Mouse (Mus musculus) intestine, embryonic 16.5 days (tissue): ENCODE measurements around the gene Nfic. TPM values are rescaled to one million over a fixed set of nuclear protein-coding genes. Genes with fewer than 3 reads are reported as not detected.
A peak's percentile ranks its signal among the peaks of the same experiment; 100 is the strongest.

Experiments used
- ATAC-seq: fragments of 200-750 bp; cut with Nextera tagmentation; 2 replicates; pipeline ENCODE4 v1.8.0; 2017; ENCODE audit warnings: moderate TSS enrichment, moderate library complexity
- H3K27ac ChIP-seq: fragments of 300-500 bp; sonication (generic); 2 replicates; pipeline ENCODE4 v1.5.1; 2014; ENCODE audit warnings: mild to moderate bottlenecking, low read length
- H3K27me3 ChIP-seq: fragments of 300-500 bp; sonication (generic); replicated peaks from 2 replicates; pipeline ENCODE4 v1.6.1; 2014; ENCODE audit warnings: low read length, control low read depth, mixed read lengths; ENCODE audit not compliant: control insufficient read depth, insufficient read depth
- H3K36me3 ChIP-seq: fragments of 300-500 bp; sonication (generic); 2 replicates; pipeline ENCODE4 v1.6.1; 2014; ENCODE audit warnings: low read length, control low read depth; ENCODE audit not compliant: control insufficient read depth, insufficient read depth
- H3K4me1 ChIP-seq: fragments of 300-500 bp; sonication (generic); 2 replicates; pipeline ENCODE4 v1.6.1; 2014; ENCODE audit warnings: low read length, control low read depth, mixed read lengths; ENCODE audit not compliant: control insufficient read depth, insufficient read depth
- H3K4me2 ChIP-seq: fragments of 300-500 bp; sonication (generic); 2 replicates; pipeline ENCODE4 v1.6.1; 2014; ENCODE audit warnings: low read depth, low read length, control low read depth
- H3K4me3 ChIP-seq: fragments of 300-500 bp; sonication (generic); 2 replicates; pipeline ENCODE4 v1.5.1; 2014; ENCODE audit warnings: mild to moderate bottlenecking, low read length
- H3K9ac ChIP-seq: fragments of 300-500 bp; sonication (generic); 2 replicates; pipeline ENCODE4 v1.6.1; 2014; ENCODE audit warnings: low read depth, low read length
- H3K9me3 ChIP-seq: fragments of 300-500 bp; sonication (generic); 2 replicates; pipeline ENCODE4 v1.6.1; 2016; ENCODE audit warnings: low read length, control low read depth; ENCODE audit not compliant: control insufficient read depth
- WGBS: fragments of 180-500 bp; shearing (Covaris S2); extraction: QIAGEN DNeasy Blood & Tissue Kit; methylation state at CpG from one replicate; pipeline ENCODE4 v1.1.7; 2014; 5-methylcytosine and 5-hydroxymethylcytosine counted together
- polyA plus RNA-seq: library from polyadenylated mRNA; unstranded; fragments of >200 nt; fragmentation: Nextera tagmentation; extraction: Ambion mirVana; gene quantifications from 2 replicates; pipeline ENCODE4 v1.2.1, GENCODE M21; 2015

Nfic gene
- polyA plus RNA-seq, 1 experiment from 2014 or later: 49.8 TPM

DNA sequence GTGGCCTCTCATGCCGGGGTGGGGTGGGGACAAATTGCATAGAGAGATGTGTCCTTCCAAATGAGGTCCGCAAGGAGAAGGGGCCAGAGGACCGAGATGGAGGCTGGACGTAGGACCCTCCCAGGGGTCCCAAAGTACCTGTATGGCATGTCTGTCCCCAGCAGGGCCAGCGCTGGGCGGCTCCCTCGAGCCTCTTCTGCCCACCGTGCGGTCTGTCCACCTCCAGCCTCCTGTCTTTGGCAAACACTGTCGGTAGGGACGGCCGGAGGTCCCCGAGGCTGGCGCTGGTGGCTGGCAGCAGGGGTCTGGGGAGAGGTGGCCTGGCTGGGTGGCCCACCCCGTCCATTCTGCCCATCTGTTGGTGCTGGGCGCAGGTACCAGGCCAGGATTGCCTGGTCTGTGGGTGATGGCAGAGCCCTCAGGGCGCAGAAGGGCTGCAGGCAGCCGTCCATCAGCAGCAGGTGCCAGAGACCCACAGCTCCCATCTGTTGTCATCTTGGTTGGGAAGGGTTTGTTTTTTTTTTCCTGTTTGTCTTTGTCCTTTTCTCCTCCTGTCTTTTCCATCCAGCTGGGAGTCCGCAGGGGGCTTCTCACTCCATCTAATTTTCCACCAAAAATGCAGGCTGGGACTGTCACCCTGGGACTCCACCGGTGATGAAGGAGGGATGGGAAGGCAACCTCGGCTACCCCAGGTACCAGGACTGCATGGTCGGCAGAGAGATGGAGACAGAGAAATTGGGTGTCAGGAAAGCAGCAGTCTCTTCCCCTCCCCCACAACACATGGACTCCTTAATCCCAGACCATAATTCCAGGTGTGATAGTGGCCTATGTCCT lies 54.8 kb downstream of the Nfic start:
- Histone ChIP-seq H3K9ac (peak overlapping the region; percentile 56; the same call in 1 of the 2 replicates), H3K36me3 (peaks cover 14% of the 10 kb centered on the region), H3K4me2 (no peak overlapping the region), H3K9me3 (no peaks in the 10 kb centered on the region), H3K4me1 (peaks cover 31% of the 10 kb centered on the region), H3K27ac (peak overlapping the region; percentile 90; the same call in 1 of the 2 replicates), H3K4me3 (0 out of 2 replicates have a peak overlapping the region, but pooled peaks have one; percentile 9), H3K27me3 (no peaks in the 10 kb centered on the region)
- 65% methylated on average over 22 of the region's 22 CpGs for WGBS
- ATAC-seq: no peak

DNA sequence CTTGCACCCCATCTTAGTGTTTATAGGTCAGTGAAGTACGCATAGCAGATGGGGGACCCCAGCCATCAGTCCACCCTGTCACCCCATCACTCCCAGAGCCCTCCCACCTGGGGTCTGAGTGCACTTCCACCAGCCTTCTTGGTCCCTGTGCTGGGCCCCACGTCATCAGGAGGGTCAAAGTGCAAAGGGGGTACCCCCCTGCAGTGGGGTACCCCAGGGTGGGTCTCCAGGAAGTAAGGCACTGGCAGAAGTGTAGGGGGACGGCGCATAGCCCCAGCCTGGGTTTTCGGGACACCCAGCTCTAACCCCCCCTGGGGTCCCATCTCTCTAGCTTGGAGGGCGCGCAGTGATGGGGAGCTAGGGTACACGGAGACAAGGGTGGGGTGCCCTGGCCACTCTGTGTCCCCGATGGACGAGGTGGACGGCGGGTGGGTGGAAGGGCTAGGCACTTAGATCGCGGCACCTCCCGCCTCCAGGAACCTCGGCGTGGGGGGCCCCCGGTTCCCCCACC lies 55.6 kb downstream of the Nfic start:
- WGBS: 79% methylated on average over 18 of the region's 18 CpGs
- Histone ChIP-seq H3K4me2 (no peak overlapping the region), H3K4me3 (no peak overlapping the region), H3K9ac (peak overlapping the region; percentile 14; the same call in 1 of the 2 replicates), H3K27me3 (no peaks in the 10 kb centered on the region), H3K27ac (no peak overlapping the region), H3K9me3 (no peaks in the 10 kb centered on the region), H3K4me1 (peaks cover 31% of the 10 kb centered on the region), H3K36me3 (peaks cover 10% of the 10 kb centered on the region; the same call in 1 of the 2 replicates)
- no peak for ATAC-seq

DNA sequence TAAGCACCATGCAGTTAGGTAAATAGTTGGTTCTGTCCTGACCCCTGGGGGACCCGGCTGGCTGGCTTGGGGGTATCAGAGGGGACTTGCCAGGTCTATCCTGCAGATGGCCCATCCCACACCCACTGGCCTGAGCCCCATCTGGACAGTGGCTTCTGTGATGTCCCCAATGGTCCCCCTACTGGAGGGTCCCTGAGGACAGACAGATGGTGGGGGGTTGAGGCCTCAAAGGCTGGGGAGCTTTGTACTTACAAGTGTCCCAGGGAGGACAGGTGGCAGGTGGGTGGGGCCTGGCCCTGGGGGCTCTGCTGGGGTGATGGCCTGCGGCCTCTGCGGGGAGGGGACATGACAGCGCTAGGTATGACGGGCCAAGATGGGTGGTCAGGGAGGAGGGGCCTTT lies 56.1 kb downstream of the Nfic start:
- H3K4me3 ChIP-seq: no peak overlapping the region
- ATAC-seq: no peak
- no peaks in the 10 kb centered on the region for H3K9me3 ChIP-seq
- peaks cover 31% of the 10 kb centered on the region for H3K4me1 ChIP-seq
- peaks cover 10% of the 10 kb centered on the region; the same call in 1 of the 2 replicates for H3K36me3 ChIP-seq
- no peaks in the 10 kb centered on the region for H3K27me3 ChIP-seq
- no peak overlapping the region for H3K4me2 ChIP-seq
- 74% methylated on average over 5 of the region's 5 CpGs for WGBS
- no peak overlapping the region for H3K9ac ChIP-seq
- no peak overlapping the region for H3K27ac ChIP-seq

- no peak overlapping the region for H3K4me2 ChIP-seq
- H3K27me3 ChIP-seq: no peaks in the 10 kb centered on the region
- no peak overlapping the region for H3K9ac ChIP-seq
- WGBS: 81% methylated on average over 5 of the region's 5 CpGs
- H3K36me3 ChIP-seq: peaks cover 10% of the 10 kb centered on the region; the same call in 1 of the 2 replicates
- no peak overlapping the region for H3K27ac ChIP-seq
- H3K4me3 ChIP-seq: no peak overlapping the region
- H3K9me3 ChIP-seq: no peaks in the 10 kb centered on the region
- H3K4me1 ChIP-seq: peaks cover 27% of the 10 kb centered on the region
- ATAC-seq: no peak
Measured at GRCm38 (mm10) chr10:81396749-81397148, 58.7 kb downstream of the Nfic start.

- ATAC-seq: no peak
- no peak overlapping the region for H3K4me2 ChIP-seq
- no peak overlapping the region for H3K4me3 ChIP-seq
- peaks cover 10% of the 10 kb centered on the region; the same call in 1 of the 2 replicates for H3K36me3 ChIP-seq
- 85% methylated on average over 4 of the region's 4 CpGs for WGBS
- H3K27me3 ChIP-seq: no peaks in the 10 kb centered on the region
- no peak overlapping the region for H3K9ac ChIP-seq
- H3K27ac ChIP-seq: no peak overlapping the region
- H3K4me1 ChIP-seq: peaks cover 18% of the 10 kb centered on the region
- no peaks in the 10 kb centered on the region for H3K9me3 ChIP-seq
Measured at GRCm38 (mm10) chr10:81395865-81396264, 59.6 kb downstream of the Nfic start.

GRCm38 (mm10) chr10:81395127-81395526 lies 60.3 kb downstream of the Nfic start:
- no peak for ATAC-seq
- Histone ChIP-seq H3K4me3 (no peak overlapping the region), H3K4me1 (peaks cover 20% of the 10 kb centered on the region), H3K9me3 (no peaks in the 10 kb centered on the region), H3K36me3 (peaks cover 6% of the 10 kb centered on the region; the same call in 1 of the 2 replicates), H3K4me2 (no peak overlapping the region), H3K27me3 (no peaks in the 10 kb centered on the region), H3K27ac (no peak overlapping the region), H3K9ac (no peak overlapping the region)
- WGBS: 13% methylated on average over 5 of the region's 5 CpGs

- Histone ChIP-seq H3K4me1 (peaks cover 23% of the 10 kb centered on the region), H3K27me3 (no peaks in the 10 kb centered on the region), H3K4me2 (peak overlapping the region; percentile 57), H3K9ac (peak overlapping the region; percentile 70), H3K36me3 (peaks cover 6% of the 10 kb centered on the region; the same call in 1 of the 2 replicates), H3K27ac (peak overlapping the region; percentile 96), H3K4me3 (peak overlapping the region; percentile 50), H3K9me3 (no peaks in the 10 kb centered on the region)
- ATAC-seq: peak; percentile 29
- WGBS: 3% methylated on average over 19 of the region's 19 CpGs
Measured at GRCm38 (mm10) chr10:81393456-81394063, 61.9 kb downstream of the Nfic start.

DNA sequence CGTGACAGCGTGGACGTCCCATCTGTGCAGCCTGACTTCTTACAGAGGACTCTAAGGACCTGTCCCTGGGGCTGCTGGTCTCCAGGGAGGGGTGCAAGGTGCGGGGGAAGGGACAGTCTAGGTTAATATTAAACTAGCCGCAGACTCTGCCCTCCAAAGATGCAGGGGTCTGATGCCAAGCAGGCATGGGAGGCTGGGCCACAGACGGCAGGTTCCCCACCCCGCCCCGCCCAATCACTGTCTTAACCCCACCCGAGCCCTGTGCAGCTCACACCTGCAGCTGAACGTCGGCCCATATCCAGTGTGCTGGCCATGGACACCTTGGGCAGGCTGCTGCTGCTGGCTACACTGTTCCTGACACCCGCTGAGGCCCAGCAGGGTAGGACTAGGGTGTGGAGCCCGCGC lies 62.7 kb downstream of the Nfic start, which contains the start of gene Smim24:
Smim24 (plus strand) TSS at position 271 of the 405 bp plus-strand sequence.
- peaks cover 9% of the 10 kb centered on the region for H3K36me3 ChIP-seq
- H3K4me3 ChIP-seq: peak within 1 kb of the TSS; percentile 50
- peaks cover 23% of the 10 kb centered on the region for H3K4me1 ChIP-seq
- H3K9me3 ChIP-seq: no peaks in the 10 kb centered on the region
- 45% methylated on average over 14 of the region's 14 CpGs for WGBS
- H3K27ac ChIP-seq: peak within 1 kb of the TSS; percentile 96
- H3K9ac ChIP-seq: peak within 1 kb of the TSS; percentile 70
- H3K4me2 ChIP-seq: peak within 1 kb of the TSS; percentile 57
- no peaks in the 10 kb centered on the region for H3K27me3 ChIP-seq
- peak; percentile 90 for ATAC-seq

DNA sequence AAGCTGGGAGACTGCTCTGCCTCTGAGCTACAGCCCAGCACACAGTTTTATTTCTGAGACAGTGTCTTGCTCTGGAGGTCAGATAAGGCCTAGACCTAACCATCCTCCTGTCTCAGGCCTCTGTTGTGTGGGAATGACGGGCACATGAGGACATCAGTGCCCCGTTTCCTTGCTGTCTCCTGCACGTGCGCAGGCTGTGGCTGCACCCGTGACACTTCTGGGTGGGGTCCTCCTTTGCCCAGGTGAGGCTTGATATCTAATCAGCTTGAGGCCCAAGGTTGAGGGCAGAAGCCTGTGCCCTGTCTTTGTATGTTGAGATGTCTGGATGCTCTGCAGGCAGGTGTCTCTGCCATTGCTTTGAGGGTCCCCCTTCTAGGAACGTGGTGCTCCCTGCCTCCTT lies 63.2 kb downstream of the Nfic start:
- Histone ChIP-seq H3K4me2 (peak overlapping the region; percentile 57), H3K9ac (peak overlapping the region; percentile 58), H3K27me3 (no peaks in the 10 kb centered on the region), H3K36me3 (peaks cover 10% of the 10 kb centered on the region), H3K4me1 (peaks cover 23% of the 10 kb centered on the region), H3K9me3 (no peaks in the 10 kb centered on the region), H3K4me3 (peak overlapping the region; percentile 50; the same call in 1 of the 2 replicates), H3K27ac (peak overlapping the region; percentile 96)
- WGBS: 56% methylated on average over 6 of the region's 6 CpGs
- ATAC-seq: peak; percentile 79
